Mouse (Mus musculus) frontal cortex, postnatal 25 days (tissue): ENCODE measurements around the gene Zfp428.
"Not testable (repeated sequence)": the region's sequence is repeated elsewhere in the genome, so short reads cannot be mapped to it uniquely, and the experiment has no call there.

Experiments
- DNase-seq, 2 experiments: peaks; one replicate each; pipeline ENCODE4 v3.0.0; 2022; ENCODE audit warnings: low spot score in 2 of 2

Gene Zfp428

GRCm38 (mm10) chr7:24520054-24520453 is 13.2 kb downstream of the Zfp428 start:
- DNase-seq: not testable (repeated sequence)

GRCm38 (mm10) chr7:24522805-24523204 is 16.0 kb downstream of the Zfp428 start:
- DNase-seq: no peak

- DNase-seq: no peak
Measured at GRCm38 (mm10) chr7:24523723-24524122, 16.9 kb downstream of the Zfp428 start.

GRCm38 (mm10) chr7:24524978-24525377 is 18.2 kb downstream of the Zfp428 start:
- DNase-seq: no peak

GRCm38 (mm10) chr7:24525686-24526420 is 19.0 kb downstream of the Zfp428 start:
- DNase-seq: no peak

GRCm38 (mm10) chr7:24528861-24529260 is 22.1 kb downstream of the Zfp428 start:
- no peak for DNase-seq

GRCm38 (mm10) chr7:24529580-24529979 is 22.8 kb downstream of the Zfp428 start:
- DNase-seq: no peak

GRCm38 (mm10) chr7:24530062-24530931 is 23.5 kb downstream of the Zfp428 start, which contains the start of gene Irgq:
Gene Irgq (plus strand): TSS chr7:24530689.
- peak; percentile 98 for DNase-seq

GRCm38 (mm10) chr7:24531211-24531971 is 24.6 kb downstream of the Zfp428 start:
- peak in 1 of 2 experiments; percentile 64 for DNase-seq

- DNase-seq: no peak
Measured at GRCm38 (mm10) chr7:24533031-24533571, 26.3 kb downstream of the Zfp428 start.

GRCm38 (mm10) chr7:24533806-24534205 is 27.0 kb downstream of the Zfp428 start:
- DNase-seq: no peak

- DNase-seq: no peak
Measured at GRCm38 (mm10) chr7:24534301-24534700, 27.5 kb downstream of the Zfp428 start.

GRCm38 (mm10) chr7:24537081-24537480 is 30.3 kb downstream of the Zfp428 start:
- DNase-seq: no peak

GRCm38 (mm10) chr7:24537591-24537990 is 30.8 kb downstream of the Zfp428 start:
- DNase-seq: no peak

GRCm38 (mm10) chr7:24538154-24538553 is 31.3 kb downstream of the Zfp428 start:
- DNase-seq: no peak

- DNase-seq: no peak
Measured at GRCm38 (mm10) chr7:24538701-24539100, 31.9 kb downstream of the Zfp428 start.

- no peak for DNase-seq
Measured at GRCm38 (mm10) chr7:24539686-24540085, 32.9 kb downstream of the Zfp428 start.

- DNase-seq: no peak
Measured at GRCm38 (mm10) chr7:24544506-24544905, 37.7 kb downstream of the Zfp428 start.

GRCm38 (mm10) chr7:24546068-24546614 is 39.3 kb downstream of the Zfp428 start, which contains the start of the genes Pinlyp and Xrcc1:
Gene Pinlyp (minus strand): TSS chr7:24546118.
Gene Xrcc1 (plus strand): TSS chr7:24546289.
- no peak for DNase-seq

- peak; percentile 96 for DNase-seq
Measured at GRCm38 (mm10) chr7:24546634-24547389, 40.0 kb downstream of the Zfp428 start.
